Mouse (Mus musculus): Measurements from ENCODE around the gene Speer4b. TPM values are rescaled to one million over a fixed set of nuclear protein-coding genes. Genes with fewer than 3 reads are reported as not detected.
"Not testable (repeated sequence)": the region's sequence is repeated elsewhere in the genome, so short reads cannot be mapped to it uniquely, and the experiment has no call there.

The Speer4b gene
- not detected for total RNA-seq (2021)
- long read RNA-seq, experiment 1: 0 reads
- long read RNA-seq, experiment 2: 0 reads

- not testable (repeated sequence) for DNase-seq
Measured at GRCm38 (mm10) chr5:27501338-27501737, at the start of gene Speer4b. Speer4b (minus strand) TSS chr5:27501438.

- DNase-seq: no peak
Measured at GRCm38 (mm10) chr5:27549291-27549690, 48.1 kb upstream of the Speer4b start.

GRCm38 (mm10) chr5:27544816-27545270, 43.6 kb upstream of the Speer4b start:
- peak; percentile 46 to 53 for DNase-seq

GRCm38 (mm10) chr5:27526906-27527305, 25.7 kb upstream of the Speer4b start:
- no peak for DNase-seq

- no peak for DNase-seq
Measured at GRCm38 (mm10) chr5:27518716-27519115, 17.5 kb upstream of the Speer4b start.

- DNase-seq: no peak
Measured at GRCm38 (mm10) chr5:27490942-27491341, 10.3 kb downstream of the Speer4b start.

GRCm38 (mm10) chr5:27486138-27486537, 15.1 kb downstream of the Speer4b start:
- no peak for DNase-seq

GRCm38 (mm10) chr5:27481706-27482105, 19.5 kb downstream of the Speer4b start:
- DNase-seq: no peak

- DNase-seq: no peak
Measured at GRCm38 (mm10) chr5:27474964-27475465, 26.2 kb downstream of the Speer4b start.

- peak; percentile 9 to 47 for DNase-seq
Measured at GRCm38 (mm10) chr5:27457686-27458085, 43.6 kb downstream of the Speer4b start.

- no peak for DNase-seq
Measured at GRCm38 (mm10) chr5:27456981-27457380, 44.3 kb downstream of the Speer4b start.

- DNase-seq: no peak
Measured at GRCm38 (mm10) chr5:27454386-27454785, 46.9 kb downstream of the Speer4b start.

GRCm38 (mm10) chr5:27453201-27453845, 47.9 kb downstream of the Speer4b start:
- DNase-seq: no peak
